Mouse (Mus musculus): ENCODE measurements around the gene Fam53a.

Gene Fam53a

DNA sequence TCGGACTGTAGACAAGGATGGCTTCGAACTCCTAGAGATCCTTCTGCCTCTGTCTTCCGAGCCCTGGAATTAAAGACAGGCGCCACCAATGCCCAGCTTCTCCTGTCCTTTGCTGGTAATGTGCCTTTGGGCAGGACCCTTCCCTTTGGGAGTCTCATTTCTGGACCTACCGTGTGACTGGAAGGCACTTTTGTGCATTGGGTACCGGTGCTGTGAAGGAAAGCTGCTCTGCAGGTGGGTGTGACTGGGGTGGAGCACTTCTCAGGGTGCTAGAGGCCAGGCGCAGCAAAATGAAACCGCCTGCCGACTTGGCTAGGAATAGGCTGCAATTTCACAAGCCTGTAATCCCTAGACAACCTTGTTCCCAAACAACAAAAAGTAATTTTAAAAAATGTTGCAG is 626 bp upstream of the Fam53a start:
- no peak for DNase-seq

DNA sequence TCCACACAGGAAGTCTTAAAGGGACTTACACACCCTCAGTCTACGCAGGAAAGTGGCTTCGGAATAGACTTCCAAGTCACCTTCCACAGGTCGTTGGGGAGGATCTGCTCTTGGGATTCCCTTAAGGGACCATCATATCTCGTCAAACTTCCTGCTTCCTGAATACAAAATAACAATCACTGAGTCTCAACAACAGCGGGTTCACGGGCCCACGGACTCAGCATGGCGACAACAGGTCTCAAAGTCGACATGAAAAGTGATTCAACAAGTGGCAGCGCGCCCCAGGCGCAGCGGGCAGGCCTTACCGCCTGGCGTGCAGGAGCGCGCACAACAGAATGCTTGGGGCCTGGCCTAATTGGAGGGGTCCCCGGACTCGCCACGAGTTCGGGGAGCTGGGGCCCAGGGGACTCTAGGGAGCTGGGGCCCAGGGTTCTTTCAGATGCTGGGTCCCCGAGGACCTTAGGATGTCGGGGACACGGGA is 575 bp downstream of the Fam53a start:
- DNase-seq = peak; percentile 60

GRCm38 (mm10) chr5:33627968-33628367 is 1.5 kb downstream of the Fam53a start:
- no peak for DNase-seq

DNA sequence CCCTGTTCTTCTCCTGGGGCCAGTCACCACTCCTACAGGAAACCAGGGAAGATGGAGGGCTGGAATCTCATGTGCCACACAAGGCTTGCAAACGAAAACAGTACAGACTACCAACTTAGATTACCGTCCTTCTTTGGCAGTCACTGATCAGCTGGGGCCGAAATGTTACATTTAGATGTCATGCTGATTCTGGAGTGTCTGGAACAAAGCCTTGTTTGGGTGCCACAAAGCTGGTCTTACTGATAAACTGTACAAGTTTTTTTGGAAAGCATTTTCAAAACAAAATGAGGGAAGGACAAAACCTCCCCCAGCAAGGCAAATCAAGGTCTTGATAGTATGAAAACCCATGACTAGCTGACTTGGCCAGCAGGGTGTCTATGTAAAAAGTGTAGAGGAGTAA is 5.7 kb downstream of the Fam53a start:
- no peak for DNase-seq

DNA sequence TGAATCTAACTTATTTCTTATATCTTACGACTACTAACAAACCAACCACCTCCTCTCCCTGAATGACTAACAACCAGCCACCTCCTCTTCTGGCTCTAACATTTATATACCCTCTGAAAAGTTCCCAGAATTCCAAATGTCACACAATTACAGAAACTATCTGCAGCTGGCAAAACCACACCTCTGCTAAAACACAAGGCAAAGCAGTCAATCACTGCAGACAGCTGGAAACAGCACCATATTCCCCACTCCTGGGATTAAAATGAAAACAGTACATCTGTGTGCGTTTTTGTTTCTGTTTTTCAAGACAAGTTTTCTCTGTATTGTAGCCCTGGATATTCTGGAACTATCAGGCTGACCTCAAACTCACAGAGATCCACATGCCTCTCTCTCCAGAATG is 6.8 kb downstream of the Fam53a start:
- DNase-seq = no peak

DNA sequence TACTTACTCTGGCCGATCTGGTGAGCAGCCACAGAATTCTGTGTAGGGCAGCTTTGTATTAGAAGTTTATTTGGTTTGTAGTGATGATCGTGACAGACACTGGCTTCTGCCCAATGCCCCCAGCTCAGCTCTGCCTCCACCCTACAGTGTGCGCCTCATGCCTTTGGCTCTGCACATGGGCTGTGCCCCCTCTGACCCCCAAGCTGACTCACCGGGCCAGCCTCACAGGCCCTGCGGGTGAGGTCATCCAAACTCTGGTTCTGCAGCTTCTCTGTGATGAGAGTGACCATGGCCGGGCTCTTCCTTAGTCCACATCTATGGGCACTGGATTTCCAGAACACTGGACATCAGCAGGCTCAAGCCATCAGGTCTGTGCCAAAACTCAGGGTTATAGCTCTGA is 15.0 kb downstream of the Fam53a start:
- no peak for DNase-seq

GRCm38 (mm10) chr5:33611795-33612194 is 17.6 kb downstream of the Fam53a start:
- DNase-seq = peak; percentile 28

DNA sequence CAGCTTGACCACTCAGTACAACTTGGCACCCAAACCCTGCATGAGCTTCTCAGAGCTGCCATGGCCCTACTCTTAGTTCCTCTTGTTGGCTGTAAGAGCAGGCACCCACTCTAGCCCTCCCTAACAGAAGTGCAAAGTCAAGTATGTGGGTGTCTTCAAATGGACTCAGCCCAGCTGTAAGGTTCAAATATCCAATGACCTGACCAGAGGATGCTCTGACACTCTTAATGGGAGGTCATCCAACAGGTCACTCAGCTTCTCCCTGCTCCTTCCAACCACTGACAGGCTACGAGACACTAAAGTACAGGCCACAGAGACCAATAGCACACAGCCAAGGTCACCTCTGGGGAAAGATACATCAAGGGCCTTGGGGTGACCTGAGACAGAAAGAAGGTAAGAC is 20.2 kb downstream of the Fam53a start:
- DNase-seq = no peak

- no peak for DNase-seq
Observed at GRCm38 (mm10) chr5:33607434-33607833, 22.0 kb downstream of the Fam53a start.

GRCm38 (mm10) chr5:33606631-33607030 is 22.8 kb downstream of the Fam53a start:
- DNase-seq = no peak

DNA sequence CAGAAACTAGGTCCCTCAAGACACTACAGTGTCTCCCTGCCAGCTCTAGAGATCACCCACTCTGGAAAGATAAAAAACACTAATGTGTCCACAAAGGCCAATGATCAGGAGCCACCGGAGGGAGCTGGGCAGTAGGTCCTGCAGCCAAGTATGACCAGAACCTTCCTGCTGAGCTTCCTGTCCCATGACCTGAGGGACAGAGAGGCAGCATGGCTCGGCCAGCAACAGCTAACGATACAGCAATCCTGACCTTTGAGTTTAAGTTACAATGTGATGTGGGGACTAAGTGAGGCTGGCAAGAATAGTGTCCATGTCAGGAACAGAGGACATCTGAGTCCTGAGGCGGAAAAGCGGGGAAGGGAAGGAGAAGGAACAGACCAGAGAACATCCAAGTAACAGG is 24.1 kb downstream of the Fam53a start:
- DNase-seq = no peak

DNA sequence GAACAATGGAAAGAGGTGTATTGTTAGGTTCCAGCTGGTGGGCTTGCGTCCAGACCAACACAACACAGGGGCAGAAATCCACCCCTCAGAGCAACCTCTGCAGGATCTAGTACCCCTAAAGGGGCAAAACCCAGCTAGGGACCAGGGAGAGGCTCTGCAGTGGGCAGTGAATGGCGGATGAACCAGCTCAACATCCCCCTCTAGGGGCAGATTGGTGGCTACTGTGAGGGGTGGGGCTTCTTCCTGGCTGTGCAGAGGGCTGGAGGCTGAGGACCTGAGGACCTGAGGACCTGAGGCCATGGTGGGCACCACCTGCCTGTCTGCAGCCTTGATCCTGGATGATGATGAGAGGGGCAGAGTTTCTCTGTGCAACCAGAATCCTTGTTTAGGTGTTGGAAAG is 35.8 kb downstream of the Fam53a start:
- no peak for DNase-seq

DNA sequence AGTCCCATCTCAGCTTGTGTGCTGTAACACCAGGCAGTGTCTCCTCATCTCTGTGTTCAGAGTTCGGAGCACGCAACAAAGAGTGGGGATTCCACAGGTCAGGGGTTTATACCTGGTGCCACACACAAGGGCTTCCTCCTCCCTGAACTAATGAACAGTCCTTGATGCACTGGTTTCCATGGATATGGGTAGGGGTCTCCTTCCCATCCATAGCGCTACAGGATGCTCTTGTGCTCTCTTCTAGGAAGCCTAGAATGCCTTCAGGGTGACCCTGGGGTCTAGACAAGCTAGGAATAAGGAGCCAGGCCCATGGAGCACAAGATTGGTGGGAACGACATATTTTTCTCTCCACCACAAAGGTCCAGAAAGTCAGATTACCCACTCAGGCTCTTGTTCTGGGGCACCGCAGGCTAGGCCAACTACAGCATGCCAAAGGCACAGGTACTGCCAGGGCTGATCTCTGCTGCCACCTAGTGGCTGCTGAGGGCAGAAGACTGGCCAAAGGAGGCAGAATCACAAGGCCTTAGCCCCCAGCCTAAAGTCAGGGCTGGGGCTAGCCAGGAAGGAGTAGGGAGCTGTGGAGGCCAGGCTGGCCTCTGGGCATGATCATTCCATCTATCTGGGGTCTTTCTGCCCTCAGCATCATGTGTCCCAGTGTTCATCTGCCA is 40.1 kb downstream of the Fam53a start:
- DNase-seq = peak; percentile 70

- DNase-seq = no peak
Observed at GRCm38 (mm10) chr5:33588066-33588465, 41.4 kb downstream of the Fam53a start.

GRCm38 (mm10) chr5:33587498-33588058 is 41.9 kb downstream of the Fam53a start:
- no peak for DNase-seq

DNA sequence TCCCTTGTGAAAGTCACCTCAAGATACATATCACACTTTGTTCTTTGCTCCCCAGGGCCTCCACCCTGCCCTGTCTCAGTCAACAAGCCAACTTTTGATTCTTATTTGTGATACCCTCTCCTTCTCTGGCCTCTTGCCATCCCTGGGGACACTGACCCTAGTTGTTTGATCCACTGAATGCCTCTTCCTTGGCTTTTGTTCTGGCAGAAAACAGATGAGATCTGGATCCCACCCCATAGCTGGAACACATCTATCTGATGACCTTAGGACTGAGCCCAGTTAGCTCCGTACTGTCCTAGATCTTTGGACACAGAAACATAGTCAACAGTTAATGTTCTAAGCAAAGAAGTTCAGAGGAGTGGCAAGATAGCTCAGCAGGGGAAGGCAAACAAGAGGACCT is 49.1 kb downstream of the Fam53a start:
- no peak for DNase-seq

GRCm38 (mm10) chr5:33574207-33574606 is 55.2 kb downstream of the Fam53a start:
- DNase-seq = no peak

GRCm38 (mm10) chr5:33565886-33566285 is 63.5 kb downstream of the Fam53a start:
- no peak for DNase-seq

GRCm38 (mm10) chr5:33556277-33556995 is 73.0 kb downstream of the Fam53a start:
- DNase-seq = no peak

All from cerebellum, adult 8-10 months (tissue).